Mouse (Mus musculus) right cerebral cortex, adult 2 months (tissue): ENCODE data around the gene Tpp1.
"Not testable (repeated sequence)": the region's sequence is repeated elsewhere in the genome, so short reads cannot be mapped to it uniquely, and the experiment has no call there.

Experiments used
- DNase-seq, 2 experiments: peaks; one replicate each; pipeline ENCODE4 v3.0.0; 2021 to 2022; ENCODE audit warnings: low spot score in 2 of 2

Gene Tpp1

DNA sequence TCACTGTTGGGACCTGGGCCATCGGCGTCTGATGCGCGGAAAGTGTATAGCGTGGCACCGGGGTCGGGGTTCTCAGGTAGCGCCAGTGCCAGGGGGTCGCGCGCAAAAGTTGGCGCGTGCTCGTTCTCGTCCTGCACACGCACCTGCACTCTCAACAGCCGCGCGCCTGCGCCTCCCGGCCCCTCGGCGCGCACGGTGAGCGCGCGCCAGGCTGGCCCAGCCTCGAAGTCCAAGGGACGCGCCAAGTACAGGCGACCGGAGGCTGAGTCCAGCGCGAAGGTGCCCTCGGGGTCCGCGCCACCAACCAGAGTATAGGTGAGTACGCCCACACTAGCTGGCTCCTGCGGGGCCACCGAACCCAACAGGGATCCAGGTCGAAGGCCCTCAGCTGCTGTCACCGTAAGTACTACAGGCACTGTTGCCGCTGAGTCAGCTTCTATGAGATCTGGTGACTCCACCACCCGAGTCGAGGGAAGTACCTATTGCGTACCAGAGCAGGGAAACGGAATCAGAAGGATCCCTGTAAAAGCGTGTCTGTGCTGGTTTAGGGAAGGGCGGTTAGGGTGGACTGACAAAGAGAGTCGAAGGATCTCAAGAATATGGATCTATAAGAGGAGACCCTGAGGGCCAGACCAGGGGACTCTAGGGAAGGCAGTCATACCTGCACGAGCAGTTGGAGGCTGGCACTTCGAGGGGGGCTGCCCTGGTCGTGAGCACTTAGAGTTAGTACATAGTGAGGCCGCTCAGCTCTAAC, 10.7 kb upstream of the Tpp1 start:
- DNase-seq = no peak

- no peak for DNase-seq
These were observed 9.9 kb upstream of the Tpp1 start for GRCm38 (mm10) chr7:105761813-105762484.

- no peak for DNase-seq
These were observed 1.2 kb upstream of the Tpp1 start for GRCm38 (mm10) chr7:105753281-105753680.

- DNase-seq = no peak
These were observed 681 bp upstream of the Tpp1 start for GRCm38 (mm10) chr7:105752716-105753115.

- DNase-seq = no peak
These were observed 4.3 kb downstream of the Tpp1 start for GRCm38 (mm10) chr7:105747776-105748175.

- DNase-seq = peak; percentile 86 to 87
These were observed 8.0 kb downstream of the Tpp1 start, which contains the start of gene Taf10 for GRCm38 (mm10) chr7:105743926-105744590. TSS of gene Taf10 (minus strand) at chr7:105744361.

DNA sequence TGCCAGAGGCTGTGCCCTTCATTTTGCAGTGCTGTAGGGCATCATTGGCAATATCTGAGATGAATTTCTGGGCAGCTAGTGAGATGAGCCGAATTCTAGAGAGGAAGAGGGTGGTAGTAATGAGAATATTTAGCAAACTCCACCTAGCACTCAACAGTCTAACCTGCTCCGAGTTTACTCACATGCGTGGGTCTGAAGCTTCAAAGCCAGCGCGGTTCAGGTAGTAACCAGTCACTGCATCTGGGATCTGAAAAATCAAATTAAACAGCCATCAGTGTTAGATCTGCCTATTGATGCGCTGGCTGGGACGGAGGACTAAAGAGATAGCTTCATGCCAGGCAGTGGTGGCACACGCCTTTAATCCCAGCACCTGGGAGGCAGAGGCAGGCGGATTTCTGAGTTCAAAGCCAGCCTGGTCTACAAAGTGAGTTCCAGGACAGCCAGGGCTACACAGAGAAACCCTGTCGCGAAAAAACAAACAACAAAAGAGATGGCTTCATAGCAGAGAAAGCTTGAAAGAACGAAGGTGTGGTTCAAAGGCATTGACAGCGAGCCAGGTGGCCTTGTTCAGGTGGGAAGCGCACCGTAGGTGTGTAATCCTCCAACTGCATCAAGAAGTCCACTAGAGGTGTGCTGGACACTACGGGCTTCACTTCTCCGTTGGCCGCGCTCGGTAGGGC, 8.6 kb downstream of the Tpp1 start:
- not testable (repeated sequence) for DNase-seq

DNA sequence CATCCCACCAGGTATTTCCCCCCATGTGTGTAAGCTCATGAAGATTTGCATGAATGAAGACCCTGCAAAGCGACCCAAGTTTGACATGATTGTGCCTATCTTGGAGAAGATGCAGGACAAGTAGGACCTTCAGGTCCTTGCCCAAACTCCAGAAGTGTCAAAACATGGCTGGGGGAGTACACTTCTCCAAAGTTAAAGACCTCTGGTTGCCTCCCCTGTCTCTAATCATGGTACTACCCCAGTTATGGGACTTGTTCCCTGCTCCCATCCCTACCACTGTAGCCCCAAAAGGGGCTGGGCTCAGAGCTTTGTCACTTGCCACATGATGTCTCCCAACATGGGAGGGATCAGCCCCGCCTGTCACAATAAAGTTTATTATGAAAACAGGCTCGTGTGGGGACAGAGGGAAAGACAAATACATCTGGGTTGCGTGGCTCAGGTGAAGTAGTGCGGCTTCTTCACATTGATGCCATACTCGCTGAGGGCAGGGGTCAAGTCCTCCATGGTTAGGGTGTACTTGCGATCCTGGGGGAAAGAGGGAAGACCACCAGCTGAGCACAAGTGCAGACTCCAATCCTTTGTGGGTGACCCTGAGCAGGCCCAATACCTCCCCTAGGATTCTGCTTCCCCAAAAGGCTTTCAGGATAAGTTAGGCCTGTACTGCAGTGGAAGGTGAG, 9.4 kb downstream of the Tpp1 start:
- DNase-seq = not testable (repeated sequence)

DNA sequence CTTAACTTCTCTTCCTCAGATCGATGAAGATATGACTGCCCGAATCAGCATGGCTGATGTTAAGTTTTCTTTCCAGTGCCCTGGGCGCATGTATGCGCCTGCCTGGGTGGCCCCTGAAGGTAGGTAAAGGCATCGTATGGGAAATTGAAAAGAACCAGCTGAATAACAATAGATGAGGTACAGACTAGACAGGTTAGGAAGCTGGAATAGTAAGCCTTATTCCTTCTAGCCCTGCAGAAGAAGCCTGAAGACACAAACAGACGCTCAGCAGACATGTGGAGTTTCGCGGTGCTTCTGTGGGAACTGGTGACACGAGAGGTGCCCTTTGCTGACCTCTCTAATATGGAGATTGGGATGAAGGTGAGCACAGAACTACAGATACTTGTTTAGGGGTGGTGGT, 10.1 kb downstream of the Tpp1 start:
- DNase-seq = no peak

DNA sequence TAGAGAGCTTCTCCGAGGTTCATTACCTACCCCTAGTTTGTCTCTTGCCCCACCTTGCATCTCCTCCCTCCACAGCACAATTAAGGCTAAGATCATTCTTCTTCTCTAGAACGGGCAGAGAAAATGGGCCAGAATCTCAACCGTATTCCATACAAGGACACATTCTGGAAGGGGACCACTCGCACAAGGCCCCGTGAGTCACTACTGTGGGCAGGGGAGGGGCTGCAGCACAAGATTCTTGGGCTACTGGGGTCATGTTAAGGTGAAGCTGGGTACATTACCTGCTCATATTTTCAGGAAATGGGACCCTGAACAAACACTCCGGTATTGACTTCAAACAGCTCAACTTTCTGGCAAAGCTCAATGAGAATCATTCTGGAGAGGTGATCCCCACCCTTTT, 11.2 kb downstream of the Tpp1 start:
- DNase-seq = no peak

- no peak for DNase-seq
These were observed 11.8 kb downstream of the Tpp1 start for GRCm38 (mm10) chr7:105740089-105740795.

DNA sequence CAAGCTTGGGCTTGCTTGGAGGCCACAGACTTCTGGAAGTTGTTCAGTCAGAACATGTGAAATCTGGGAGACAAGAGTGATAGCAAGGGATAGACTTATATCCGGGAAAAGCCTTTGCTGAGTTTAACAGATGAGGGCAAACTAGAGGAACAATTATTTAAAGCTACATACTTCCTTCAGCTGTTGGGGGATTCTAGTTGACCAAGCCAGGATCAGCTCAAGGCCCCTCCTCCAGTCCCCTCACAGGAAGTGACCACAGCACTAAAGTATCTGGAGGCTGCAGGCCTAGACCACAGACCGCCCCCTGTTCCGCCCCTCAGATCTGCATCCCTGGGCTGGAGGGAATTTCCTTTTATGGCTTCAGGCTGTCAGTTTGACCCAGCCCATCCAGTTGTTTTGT, 13.1 kb downstream of the Tpp1 start:
- DNase-seq = no peak

GRCm38 (mm10) chr7:105738286-105738685, 13.7 kb downstream of the Tpp1 start:
- DNase-seq = no peak

DNA sequence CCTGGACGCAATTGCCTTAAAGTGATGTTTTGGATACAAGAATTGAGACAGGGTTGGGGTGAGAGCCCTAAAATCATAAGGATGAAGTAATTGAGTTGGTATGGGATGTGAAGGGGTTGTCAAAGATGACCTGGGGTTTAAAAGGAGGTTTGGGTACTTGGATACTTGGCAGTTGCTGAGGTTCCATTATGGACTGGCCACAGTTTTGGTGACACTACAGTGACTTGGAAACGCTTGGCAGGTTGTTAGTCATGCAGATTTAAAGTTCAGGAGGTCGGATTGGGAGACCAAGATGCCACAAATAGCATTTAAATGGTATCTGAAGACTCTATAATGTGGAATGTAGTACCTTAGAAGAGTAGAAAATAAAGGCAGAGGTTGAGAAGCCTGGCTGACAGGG, 14.4 kb downstream of the Tpp1 start:
- no peak for DNase-seq

DNA sequence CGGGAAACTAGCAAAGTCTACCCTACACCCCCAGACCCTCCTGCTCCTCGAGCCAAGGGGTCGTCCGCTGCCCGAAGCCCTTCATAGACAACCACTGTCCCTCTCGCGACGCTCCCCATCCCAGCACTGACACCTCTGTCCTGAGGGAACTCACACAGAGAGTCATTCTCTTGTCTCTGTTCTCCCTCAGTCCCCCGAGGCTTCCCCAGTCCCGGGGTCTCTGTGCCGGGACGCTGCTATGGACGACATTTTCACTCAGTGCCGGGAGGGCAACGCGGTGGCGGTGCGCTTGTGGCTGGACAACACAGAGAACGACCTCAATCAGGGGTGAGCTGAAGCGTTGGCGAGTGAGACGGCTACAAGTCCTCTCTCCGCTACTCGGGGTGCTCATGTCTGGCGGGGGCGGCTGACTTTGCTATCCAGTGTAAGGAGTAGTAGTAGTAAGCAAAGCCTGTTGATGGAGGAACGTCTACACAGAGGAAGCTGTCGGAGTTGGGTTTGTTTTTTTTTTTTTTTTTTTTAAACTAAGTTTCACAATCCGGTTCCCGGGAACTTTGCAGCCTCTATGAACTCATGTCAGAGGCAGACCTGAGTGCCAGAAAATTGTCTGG, 15.0 kb downstream of the Tpp1 start, which contains the start of gene Rrp8:
Gene Rrp8 (minus strand): TSS at position 475 of the 611 bp plus-strand sequence.
- peak; percentile 36 to 51 for DNase-seq

GRCm38 (mm10) chr7:105736264-105736901, 15.7 kb downstream of the Tpp1 start, which contains the start of gene Ilk:
TSS of gene Ilk (plus strand) at chr7:105736592.
- DNase-seq = peak; percentile 90 to 91

DNA sequence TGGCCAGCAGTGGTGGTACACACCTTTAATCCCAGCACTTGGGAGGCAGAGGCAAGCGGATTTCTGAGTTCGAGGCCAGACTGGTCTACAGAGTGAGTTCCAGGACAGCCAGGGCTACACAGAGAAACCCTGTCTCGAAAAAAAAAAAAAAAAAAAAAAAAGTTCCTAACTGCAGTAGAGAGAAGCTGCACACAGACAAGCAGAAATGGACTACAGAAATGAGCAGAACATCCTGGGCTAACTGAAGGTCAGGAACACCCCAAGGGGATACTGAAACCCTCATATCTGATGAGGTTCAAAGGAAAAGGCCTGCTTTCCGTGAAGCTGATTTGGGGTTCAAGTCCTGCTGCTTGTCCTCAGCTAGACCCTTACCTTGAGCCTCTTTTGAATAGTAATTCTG, 16.6 kb downstream of the Tpp1 start:
- not testable (repeated sequence) for DNase-seq

DNA sequence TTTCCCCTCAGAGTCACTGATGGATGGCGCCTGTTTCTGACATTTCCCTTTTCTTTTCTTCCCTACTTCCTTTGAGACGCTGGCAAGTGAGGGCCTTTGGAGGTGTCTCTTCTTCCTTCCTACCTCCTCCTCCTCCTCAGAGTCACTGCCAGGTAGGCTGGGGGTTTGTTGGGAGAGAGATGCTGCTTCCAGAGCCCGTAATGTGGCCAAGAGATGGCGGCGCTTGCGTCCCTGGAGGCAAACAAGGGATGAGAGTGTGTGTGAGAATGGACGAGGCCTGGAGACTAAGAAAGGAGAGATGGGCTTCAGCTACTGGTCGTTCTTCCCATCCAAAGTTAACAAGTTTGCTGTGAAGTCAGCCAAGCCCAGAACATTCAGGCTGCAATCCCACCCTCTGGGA, 17.2 kb downstream of the Tpp1 start:
- no peak for DNase-seq

- no peak for DNase-seq
These were observed 18.2 kb downstream of the Tpp1 start for GRCm38 (mm10) chr7:105733836-105734235.
